Mouse (Mus musculus): ENCODE measurements around the gene Pwwp2b.

Gene Pwwp2b

DNA sequence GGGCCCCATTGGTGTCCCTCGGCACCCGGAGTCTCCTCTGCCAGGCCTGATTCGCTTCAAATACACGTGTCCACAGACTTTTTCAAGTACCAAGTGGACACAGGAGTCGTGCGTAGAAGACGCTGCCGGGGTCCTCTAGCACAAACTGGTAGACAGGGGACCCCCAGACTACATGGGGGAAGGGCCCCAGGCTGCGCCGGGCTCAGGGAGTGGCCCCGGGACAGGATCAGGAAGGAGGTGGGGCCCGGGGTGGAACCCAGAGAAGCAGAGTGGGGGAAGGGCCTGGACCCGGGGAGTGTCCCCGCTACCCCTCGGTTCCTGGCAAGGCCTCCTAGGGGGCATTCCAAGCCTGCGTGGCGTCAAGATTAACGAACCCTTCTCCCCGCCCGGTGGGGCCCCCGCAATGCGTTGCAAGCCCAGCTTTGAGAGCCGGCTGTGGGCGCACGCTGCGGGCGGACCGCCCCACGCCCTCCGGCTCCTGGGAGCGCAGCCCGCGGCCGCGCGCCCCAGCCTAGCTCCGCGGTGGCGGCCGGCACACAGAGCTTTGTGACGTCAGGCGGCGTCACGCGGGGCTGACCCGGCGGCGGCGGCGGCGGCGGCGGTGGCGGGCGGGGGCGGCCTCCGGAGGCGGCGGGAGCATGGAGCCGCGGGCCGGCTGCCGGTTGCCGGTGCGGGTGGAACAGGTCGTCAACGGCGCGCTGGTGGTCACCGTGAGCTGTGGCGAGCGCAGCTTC is at the start of gene Pwwp2b:
Gene Pwwp2b, plus strand, starts transcription at position 602 of the 734 bp plus-strand sequence.
- DNase-seq (ENCODE audit: low read depth, low spot score): peak; percentile 54

DNA sequence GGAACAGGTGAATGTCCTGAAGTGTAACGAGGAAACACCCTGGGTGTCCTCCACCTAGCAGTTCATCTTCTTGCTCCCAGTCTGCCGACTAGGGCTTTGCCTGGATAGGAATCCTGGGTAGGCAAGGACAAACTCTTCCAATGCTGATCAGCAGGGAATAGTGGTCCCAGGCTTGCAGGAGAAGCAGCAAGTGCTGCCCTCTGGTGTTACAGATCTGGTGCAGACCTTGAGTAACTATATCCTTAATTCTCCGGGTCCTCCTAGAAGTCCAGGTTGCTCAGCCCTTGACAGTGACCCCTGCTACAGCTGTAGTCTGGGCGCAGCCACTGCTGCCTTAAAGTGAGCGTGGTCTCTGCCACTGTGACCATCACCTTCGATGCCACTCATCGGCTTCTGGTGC is 48.2 kb upstream of the Pwwp2b start:
- peak; percentile 69 for DNase-seq (ENCODE audit: low read depth, low spot score)

DNA sequence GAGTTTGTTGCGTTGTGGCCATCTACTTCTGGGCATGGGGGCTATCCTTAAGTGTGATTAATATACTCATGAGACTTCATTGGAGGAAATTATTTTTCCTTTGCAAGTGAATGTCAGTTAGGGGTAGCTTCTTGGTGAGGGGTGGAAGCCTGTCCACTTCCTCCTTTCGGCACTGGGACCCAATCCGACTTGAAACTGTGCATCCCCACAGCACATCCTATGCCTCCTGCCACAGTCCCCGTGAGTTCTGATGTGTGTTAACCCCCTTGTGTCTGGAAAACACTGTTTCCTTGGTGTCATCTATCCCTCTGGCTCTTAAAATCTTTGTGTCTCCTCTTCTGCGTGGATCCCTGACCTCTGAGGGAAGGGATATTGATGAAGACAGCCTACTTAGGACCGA is 47.1 kb upstream of the Pwwp2b start:
- DNase-seq (ENCODE audit: low read depth, low spot score): no peak

DNA sequence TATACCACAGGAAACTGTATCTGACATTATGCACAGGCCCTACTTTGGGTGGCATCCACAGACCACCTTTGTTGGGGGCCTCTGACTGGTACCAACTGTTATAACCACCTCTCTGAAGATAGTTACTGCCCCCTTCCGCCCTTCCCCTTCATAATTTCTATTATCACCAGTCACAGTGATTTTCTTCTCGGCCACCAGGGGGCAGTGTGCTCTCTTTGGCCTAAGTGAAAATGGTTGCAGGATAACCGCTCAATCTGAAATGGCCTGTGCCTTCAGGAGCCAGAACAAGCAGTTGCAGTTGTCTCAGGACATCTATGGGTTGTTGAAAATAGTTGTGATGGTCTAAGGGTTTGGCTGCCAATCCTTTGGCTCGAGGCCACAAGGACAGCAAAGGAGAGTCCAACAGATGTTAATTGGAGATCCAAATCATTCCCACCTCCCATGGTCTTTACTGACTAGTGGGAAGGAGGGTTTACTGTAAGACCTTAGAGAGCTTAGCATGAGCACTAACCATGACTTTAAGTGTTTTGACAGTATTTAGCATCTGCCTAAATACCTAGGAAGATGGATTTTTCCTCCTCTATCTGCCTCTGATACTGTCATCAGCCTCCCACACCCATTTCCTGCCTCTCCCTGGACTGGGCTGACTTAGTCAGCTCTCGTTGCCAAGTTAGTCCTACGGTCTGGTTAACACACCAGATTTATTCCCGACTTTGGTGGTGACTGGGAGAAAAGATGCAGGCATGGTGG is 40.1 kb upstream of the Pwwp2b start:
- DNase-seq (ENCODE audit: low read depth, low spot score): peak; percentile 78

DNA sequence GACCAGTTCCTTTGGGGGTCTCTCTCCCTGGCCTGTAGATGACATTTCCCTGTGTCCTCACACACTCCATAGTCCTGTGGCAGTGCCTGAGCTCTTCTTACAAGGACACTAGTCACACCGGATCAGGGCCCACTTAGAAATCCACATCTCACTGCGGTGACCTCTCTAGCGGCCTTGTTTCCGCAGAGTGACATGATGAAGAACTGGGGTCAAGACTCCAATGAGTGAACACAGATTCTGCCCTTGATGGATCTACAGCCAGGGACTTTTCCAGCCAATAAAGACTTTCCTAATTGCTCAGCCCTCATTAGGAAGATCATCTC is 39.5 kb upstream of the Pwwp2b start:
- no peak for DNase-seq (ENCODE audit: low read depth, low spot score)

DNA sequence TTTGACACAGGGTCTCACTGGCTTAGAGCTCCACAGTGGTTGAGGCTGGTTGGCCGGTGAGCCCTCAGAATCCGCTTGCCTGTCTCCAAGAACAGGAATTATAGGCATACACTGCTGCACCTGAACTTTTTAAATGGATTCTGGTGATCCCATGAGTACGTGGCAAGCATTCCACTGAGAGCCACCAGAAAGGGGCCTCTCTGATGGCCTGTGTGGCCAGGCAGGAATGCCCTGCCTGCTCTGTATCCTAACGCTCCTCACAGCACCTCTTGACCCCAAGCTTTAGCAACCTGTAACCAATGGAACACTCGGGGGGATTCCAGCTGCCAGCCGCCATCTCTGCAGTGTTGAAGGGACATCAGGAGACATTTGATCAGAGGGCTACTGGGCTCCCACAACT is 36.5 kb upstream of the Pwwp2b start:
- DNase-seq (ENCODE audit: low read depth, low spot score): no peak

DNA sequence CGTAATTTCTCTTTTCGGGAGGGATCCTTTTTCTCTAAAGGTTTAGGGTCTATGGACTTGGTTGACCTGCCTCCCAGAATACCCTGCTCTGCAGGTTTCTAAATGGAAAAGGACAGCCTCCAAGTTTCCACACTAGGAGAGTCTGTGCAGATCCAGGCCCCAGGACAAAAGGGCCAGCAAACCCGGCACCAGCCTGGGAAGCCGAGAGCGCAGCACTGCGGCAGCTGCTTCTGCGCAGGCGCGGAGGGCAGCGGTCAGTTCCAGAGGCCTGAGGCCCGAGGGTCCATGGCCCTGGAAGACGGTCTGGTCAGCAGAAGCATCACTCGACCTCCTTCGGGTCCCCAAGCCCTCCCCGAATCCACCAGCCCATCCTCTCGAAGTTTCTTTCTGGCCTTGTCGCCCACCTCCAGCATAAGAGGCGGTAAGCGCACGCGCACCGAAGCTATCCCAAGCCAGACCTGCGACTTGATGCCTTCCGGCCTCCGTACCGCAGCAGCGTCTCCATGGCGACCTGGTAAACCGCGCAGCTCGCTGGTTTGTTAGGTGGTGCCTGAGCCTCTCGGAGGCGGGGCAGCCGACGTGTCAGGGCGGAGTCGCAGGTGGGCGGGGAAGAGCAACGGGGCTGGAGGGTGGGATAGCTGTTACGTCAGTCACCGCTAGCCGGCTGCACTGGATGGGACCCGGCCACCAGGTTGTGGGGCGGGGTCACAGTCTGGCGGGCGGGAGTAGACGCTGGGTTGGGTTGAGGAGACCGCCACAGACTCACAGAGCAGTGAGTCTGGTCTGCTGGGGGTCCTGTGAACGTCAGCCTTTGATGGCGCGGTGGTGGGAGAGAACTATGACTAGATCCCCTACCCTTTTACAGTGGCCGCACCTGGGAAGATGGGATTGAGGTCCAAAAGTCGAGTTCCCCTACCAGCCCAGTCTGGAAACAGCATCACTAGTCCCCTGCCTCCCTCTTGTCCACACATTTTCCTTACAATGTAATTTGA is 35.2 kb upstream of the Pwwp2b start, which contains the start of the genes Lrrc27 and Stk32c:
Gene Lrrc27, plus strand, starts transcription at position 235 of the 992 bp plus-strand sequence.
Gene Stk32c, minus strand, starts transcription at position 554 of the 992 bp plus-strand sequence.
- peak; percentile 97 for DNase-seq (ENCODE audit: low read depth, low spot score)

DNA sequence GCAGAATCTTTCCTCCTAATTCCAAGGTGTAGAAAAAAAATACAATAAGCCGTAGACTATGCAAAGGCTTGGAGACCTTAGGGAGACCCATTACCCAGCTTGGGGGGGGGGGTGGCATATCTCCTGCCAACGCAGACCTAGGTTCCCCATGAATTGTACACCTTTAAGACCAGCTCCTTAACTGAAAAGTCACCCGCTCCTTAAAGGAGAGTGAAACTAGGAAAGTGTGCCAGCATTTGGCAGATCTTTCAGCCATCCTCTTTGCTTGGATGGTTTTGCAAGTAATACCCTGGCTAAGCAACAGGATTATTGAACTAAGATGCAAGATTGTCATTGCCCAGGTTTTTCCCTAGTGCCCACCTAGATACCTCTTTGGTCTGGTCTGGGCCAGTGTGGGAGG is 34.5 kb upstream of the Pwwp2b start:
- no peak for DNase-seq (ENCODE audit: low read depth, low spot score)

DNA sequence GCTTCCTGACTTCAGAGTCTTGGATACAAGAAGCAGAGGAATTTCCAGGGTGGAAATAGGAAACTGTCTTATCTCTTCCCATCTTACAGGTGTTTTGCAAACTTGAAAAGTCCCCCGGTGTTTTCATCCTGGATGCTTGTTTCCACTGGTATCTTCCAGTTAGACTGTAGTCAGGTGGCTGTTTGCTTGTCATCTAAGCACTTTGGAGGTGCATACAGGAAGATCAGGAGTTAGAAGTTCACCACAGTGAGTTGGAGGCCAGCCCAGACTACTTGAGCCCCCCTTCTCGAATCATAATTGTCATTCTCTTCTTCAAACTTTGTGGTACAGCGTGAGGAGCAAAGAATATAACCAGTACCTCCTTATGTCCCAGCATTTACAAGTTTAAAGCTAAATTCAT is 34.1 kb upstream of the Pwwp2b start:
- DNase-seq (ENCODE audit: low read depth, low spot score): no peak

DNA sequence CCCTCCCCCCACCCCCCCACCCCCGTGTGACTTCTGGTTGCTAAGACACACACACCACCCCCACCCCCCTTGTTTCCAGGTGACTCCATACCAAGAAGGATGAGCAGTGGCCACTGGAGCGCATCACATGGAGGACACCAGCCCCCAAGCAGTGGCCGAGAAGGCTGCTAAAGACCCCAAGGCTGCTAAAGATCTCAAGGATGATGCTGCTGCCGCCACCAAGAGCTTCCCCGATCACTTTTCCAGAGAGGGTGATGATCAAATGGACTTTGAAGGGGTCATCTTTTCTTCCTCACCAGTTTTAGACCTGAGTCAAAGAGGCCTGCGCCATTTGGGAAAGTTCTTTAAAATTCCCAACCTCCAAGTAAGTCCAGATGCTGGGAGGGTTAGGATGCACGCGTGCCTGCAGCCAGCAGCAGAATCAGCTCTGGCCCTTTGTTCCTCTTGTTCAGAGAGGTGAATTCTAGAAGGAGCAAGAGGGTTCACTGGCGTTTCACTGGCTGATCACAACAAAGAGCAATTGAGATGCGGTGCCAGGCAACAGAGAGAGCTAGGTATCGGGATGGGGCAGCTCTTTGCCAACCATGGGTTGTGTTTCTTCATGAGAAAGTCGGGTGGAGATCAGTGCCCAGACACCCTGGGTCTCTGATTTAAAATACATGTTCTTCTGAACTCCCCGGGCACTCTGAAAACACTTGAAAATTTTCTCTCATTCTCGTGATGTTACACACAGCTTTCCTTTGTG is 33.5 kb upstream of the Pwwp2b start:
- no peak for DNase-seq (ENCODE audit: low read depth, low spot score)

DNA sequence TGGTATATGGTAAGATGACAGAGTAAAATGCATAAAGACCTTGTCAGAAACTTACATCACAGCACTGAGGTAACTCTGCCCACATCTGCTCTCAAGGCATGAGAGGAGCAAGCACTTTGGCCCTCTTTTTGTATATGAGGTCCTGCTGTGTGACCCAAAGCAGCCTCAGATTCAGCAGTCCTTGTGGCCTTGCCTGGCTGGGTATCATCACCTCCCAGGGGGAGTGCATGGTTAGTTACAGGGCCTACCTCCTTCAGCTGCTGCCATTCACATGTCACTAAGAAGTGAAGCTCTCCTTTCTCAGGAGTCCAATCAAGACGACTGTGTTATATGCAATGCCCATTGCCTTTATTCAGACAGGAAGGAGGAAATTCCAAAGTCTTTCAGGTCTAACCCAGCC is 32.8 kb upstream of the Pwwp2b start:
- no peak for DNase-seq (ENCODE audit: low read depth, low spot score)

DNA sequence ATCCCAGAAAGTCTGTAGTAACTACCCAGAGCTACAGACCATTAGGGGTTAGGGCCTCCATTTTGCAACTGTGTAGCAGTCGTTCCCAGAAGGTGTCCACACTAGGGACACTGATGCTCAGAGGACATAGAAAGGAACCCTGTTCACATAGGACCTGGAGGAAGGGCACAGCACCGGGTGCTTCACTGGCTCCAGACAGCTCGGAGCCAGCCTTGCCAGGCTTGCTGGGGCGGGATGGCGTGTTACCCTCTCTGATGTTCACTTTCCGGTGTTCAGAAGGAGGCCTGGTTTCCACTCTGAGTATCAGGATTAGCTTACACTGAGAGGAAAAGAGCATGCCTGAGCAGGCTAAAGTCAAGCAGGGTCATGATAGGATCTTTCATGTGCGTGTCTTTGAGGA is 32.3 kb upstream of the Pwwp2b start:
- DNase-seq (ENCODE audit: low read depth, low spot score): no peak

DNA sequence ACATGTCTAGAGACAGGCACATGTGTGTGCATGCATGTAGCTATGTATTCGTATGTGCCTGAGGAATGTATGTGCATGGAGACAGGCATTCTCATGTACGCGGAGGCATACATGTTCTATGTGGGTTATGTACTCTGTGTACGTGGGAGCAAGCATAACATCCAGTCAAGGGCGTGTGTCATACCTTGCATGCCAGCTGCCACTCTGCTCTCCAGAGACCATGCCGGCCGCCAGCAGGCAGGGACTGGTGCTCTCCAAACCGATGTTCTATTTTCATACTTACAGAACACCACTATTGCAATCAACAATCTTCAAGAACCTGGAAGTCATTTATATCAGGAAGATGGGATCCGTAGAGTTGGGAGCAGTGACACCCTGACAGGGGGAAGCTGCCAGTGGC is 31.8 kb upstream of the Pwwp2b start:
- DNase-seq (ENCODE audit: low read depth, low spot score): no peak

DNA sequence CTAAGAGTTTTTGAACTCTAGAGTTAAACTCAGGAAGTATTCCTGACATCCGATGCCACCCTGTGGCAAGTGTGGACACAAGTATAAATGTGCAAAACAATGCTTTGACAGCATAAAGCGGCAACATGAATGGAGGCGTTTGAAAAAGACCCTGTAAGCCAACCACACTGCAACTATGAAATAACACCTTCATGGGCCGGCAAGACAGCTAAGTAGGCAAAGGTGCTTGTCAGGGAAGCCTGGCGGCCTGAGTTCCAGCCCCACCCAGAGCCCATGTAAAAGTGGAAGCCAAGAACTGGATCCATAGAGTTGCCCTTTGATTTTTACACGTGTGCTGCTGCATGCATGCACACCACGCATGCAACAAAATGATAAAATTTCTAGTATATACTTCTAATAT is 31.2 kb upstream of the Pwwp2b start:
- no peak for DNase-seq (ENCODE audit: low read depth, low spot score)

DNA sequence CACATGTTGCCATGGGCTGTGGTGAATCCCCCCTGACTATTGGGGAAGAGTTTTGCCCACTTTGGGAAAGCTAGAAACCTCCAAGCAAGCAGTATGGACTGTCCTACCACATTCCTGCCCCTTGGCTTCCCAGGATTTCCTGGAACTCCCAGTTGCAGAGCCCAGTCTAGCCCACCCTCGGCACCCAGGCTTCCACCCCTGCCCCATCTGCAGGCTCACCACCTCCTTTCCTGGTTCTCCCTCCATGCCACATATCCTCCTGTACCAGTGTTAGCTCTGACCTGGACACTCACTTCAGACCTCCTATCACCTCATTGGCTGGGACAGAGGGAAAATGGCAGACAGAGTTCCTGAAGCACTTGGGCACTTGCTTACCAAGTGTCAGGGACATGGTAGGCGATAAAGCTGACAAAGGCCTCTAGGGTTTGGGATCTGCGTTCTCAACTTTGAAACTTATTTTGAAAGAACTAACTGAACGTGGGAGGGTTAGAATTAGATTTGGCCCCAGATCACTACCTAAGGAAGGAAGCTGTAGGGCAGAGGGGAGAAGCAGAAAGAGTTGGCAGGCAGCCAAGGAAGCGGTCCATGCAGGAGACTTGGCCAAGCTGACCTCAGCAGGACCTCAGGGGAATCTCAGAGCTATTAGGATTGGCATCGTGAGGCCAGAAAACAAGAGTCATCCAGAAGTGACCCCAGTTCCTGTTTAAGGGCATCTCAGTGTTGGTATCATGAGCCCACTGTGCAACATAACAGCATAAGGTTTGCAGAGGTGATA is 29.5 kb upstream of the Pwwp2b start:
- peak; percentile 46 for DNase-seq (ENCODE audit: low read depth, low spot score)

DNA sequence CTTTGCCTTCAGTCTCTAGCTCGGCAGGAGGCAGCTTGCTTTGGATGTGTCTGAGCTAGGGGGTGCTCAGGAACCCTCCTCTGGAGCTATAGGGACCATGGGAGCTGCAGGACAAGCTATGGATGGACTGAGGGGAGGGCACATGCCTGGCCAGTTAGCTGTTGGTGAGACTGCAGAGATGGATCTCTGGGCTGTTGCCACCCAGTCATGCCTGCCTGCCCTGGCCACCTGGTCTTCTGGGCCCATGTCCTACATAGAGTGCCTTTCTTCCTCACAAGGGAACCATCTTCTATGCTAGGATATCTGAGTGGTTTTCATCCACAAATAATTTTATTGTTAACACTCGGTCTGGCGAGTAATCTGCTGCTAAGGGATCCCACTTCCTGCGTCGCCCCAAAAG is 28.8 kb upstream of the Pwwp2b start:
- no peak for DNase-seq (ENCODE audit: low read depth, low spot score)

DNA sequence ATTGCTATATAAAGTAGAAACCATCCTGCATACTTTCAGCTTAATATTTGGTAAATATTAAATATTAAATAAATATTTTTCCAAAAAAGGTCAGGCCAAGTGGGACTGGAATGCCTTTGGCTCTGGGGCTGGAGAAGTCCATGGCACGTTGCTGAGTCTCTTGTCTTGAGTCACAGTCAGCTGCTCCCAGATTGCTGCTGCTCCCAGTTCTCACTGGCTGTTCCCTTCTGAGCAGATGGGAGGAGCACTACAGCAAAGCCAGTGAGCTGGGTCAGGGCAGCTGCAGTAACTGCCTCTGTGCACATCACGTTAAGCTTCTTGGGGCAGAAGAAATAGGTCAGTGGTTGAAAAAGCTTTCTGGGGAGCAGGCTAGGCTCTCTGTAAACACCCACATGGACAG is 28.0 kb upstream of the Pwwp2b start:
- peak; percentile 65 for DNase-seq (ENCODE audit: low read depth, low spot score)

DNA sequence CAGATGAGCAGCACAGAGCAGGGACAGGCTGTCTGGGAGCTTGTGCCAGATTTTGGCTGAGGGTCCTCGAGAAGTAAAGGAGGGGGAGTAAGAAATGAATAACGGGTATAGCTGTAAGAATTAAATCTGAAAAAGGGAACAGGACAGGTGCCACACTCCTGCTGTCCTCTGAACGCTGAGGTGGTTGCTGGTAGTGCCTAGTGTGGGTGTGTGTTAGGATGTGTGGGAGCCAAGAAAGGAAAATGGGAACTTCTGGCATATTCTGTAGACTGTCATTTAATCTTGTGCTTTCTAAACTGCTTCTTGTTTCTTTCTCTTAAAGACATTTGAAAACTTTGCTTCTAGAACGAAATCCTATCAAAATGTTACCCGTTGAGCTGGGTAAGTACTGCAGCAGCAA is 27.2 kb upstream of the Pwwp2b start:
- no peak for DNase-seq (ENCODE audit: low read depth, low spot score)

DNA sequence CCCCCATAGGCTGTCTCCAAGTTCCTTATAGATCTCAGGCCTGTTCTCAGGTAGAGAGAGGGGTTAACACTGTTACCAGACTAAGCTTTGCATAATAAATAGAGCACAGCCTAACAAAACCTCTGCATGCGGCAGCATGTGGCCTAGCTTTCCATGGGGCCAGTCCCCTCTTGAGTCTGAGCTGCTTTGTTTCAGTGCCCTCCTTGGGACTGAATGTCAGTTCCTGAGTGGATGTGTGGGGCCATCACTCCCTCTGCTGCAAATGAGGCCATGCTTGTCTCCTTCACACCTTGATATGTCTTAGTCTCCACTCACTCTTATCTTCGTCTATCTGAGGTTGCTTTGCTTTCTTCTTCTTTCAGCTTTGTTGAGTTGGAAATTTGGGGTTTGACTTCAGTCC is 26.4 kb upstream of the Pwwp2b start:
- DNase-seq (ENCODE audit: low read depth, low spot score): no peak

DNA sequence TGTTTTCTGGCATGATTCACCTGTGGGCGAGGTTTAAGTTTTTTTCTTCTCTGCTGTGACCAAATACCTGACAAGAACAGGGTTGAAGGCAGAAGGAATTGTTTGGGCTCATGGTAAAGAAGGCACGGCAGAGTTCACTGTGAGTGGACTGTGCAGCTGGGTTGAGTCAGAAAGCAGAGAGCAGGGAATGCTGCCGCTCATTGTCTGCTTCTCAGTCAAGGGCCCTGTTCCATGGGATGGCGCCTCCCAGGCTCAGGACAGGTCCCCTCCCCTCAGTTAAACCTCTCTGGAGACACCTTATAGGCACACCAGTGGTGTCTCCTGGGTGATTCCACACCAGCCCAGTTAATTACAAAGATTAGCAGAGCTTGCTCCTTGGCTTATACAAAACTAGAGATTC is 25.9 kb upstream of the Pwwp2b start:
- DNase-seq (ENCODE audit: low read depth, low spot score): no peak

DNA sequence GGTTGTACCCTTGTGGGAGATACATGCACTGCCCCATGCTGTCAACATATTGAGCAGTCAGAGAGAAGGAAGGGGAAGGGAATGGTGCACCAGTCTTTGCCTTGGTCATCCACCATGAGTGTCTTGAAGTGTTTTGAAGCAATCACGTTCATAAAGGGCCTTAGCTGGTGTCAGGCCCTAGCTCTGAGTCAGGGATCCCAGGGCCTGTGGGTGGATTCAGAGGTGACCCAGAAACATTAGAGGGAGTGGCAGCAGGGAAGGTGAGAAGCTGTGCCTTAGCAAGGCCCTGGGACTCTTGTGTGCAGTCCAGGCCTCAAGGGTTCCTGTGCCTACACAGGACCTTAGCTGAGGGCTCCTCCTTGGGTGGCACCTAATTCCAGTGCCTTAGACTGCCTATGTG is 24.2 kb upstream of the Pwwp2b start:
- no peak for DNase-seq (ENCODE audit: low read depth, low spot score)

Data from 3T3-L1 (cell line).